In the genomic region with DNA sequence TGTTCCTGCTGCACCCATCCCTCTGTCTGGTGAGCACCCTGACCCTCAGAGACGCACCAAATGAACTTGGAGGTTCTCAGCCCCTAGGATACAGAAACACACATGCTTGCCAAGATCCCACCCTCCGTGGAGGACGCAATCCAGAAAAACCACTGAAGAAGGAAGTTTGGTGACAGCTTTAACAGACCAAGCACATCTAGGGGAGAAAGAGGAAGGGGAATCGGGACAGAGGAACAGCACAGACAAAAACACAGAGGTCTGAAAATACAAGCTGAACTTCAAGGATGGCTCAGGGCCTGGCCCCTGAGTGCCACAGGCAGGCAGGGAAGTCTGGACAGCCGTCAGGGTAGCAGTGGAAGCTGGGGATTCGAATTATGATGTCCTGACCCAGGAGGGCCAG, we compare ENCODE assay signal across 12 mouse cellular contexts. TPM values are rescaled to one million over a fixed set of nuclear protein-coding genes. Genes with fewer than 3 reads are reported as not detected.
DNase-seq lines count a peak whose midpoint lies in the region; ATAC-seq and TF ChIP-seq lines count a peak whose summit lies in the region.
"Had no signal": no experiment of that assay in that cellular context is flagged by ENCODE, and none has a peak within 500 bp of the region (broad histone marks: within the 10 kb centered on the region; RNA-seq: fewer than 3 reads in every experiment).

No protein-coding gene starts in this region.

- no peak for TF ChIP-seq CTCF in heart, adult 2 months (IDR thresholded peaks at IDR 0.05)

- no peak for TF ChIP-seq EP300 in heart, adult 2 months (IDR thresholded peaks at IDR 0.05; ENCODE audit: insufficient read depth, low read depth, low read length)

- no peak for TF ChIP-seq POLR2A in heart, adult 2 months (IDR thresholded peaks at IDR 0.05; ENCODE audit: insufficient read depth, low read depth, low read length)

- DNase-seq in heart, adult 2 months = peak in 1 of 2 experiments; percentile 49
- DNase-seq in heart, postnatal 25 days (ENCODE audit: low spot score) = no peak
- peak; percentile 25 for DNase-seq in thymus, postnatal 4 days
- DNase-seq in thymus, postnatal 0 days (ENCODE audit: low spot score) = no peak
- no peak for DNase-seq in cerebellum, postnatal 14 days
- no peak for DNase-seq in cerebellum, adult 9-10 months
- DNase-seq in spleen, postnatal 4 days (ENCODE audit: low spot score in 2 of 2) = no peak
- DNase-seq: adrenal gland, postnatal 25 days had no signal

- no peaks in the 10 kb centered on the region for H3K36me3 ChIP-seq in heart, adult 2 months (ENCODE audit: control insufficient read depth, insufficient read depth, low read length)
- H3K36me3 ChIP-seq in liver, embryonic 12.5 days = peaks cover 10% of the 10 kb centered on the region; the same call in 1 of the 2 replicates

- 44% methylated on average over 6 of the region's 6 CpGs for WGBS in heart, adult 2 months
- WGBS in liver, embryonic 12.5 days (ENCODE audit: insufficient replicate concordance) = 33% methylated on average over 6 of the region's 6 CpGs

- H3K4me3 ChIP-seq in heart, adult 2 months = peak overlapping the region; percentile 8; the same call in 1 of the 2 replicates
- H3K4me3 ChIP-seq in liver, embryonic 12.5 days = no peak overlapping the region
- H3K4me3 ChIP-seq: erythroblast, embryonic 14.5 days had no signal

- no peaks in the 10 kb centered on the region for H3K79me2 ChIP-seq in heart, adult 2 months (replicated peaks; ENCODE audit: control insufficient read depth, insufficient read depth, low read length)

- H3K4me2 ChIP-seq in liver, embryonic 12.5 days = peak overlapping the region; percentile 51

- no peaks in the 10 kb centered on the region for H3K27me3 ChIP-seq in heart, adult 2 months (ENCODE audit: control insufficient read depth, insufficient read depth, low read length)
- no peaks in the 10 kb centered on the region for H3K27me3 ChIP-seq in liver, embryonic 12.5 days (replicated peaks)

- no peaks in the 10 kb centered on the region for H3K9me3 ChIP-seq in liver, embryonic 12.5 days (replicated peaks)

- H3K9ac ChIP-seq in heart, adult 2 months (ENCODE audit: low read depth, low read length) = no peak overlapping the region; the same call in 1 of the 2 replicates
- H3K9ac ChIP-seq in liver, embryonic 12.5 days = no peak overlapping the region

- intact Hi-C loops in heart, adult 2 months (cut with DNase I) = loop anchor here (10.0 kb wide), 1 partner anchor 887 kb away; a partner anchor contains a TSS
- intact Hi-C loops in heart, postnatal 25 days (cut with DNase I) = no loop called here

- peaks cover 23% of the 10 kb centered on the region for H3K4me1 ChIP-seq in heart, adult 2 months (ENCODE audit: control insufficient read depth, insufficient read depth, low read length)
- H3K4me1 ChIP-seq in liver, embryonic 12.5 days = peaks cover 83% of the 10 kb centered on the region

- peak overlapping the region; percentile 61 for H3K27ac ChIP-seq in heart, adult 2 months
- H3K27ac ChIP-seq in liver, embryonic 12.5 days = peak overlapping the region; percentile 61

- ATAC-seq in liver, embryonic 12.5 days = no peak

RNA-seq across cellular contexts. Expression of a gene that starts 1.5 kb away (rescaled TPM):
- total RNA-seq in heart, adult 2 months (2021) = 1 to 10 TPM; 3.5 to 3.9 TPM
- 3.4 and 4.8 TPM in 2 replicates for polyA plus RNA-seq in heart, adult 2 months (2012; rRNA removed)
- total RNA-seq in heart, postnatal 25 days (2021) = 1 to 10 TPM; 3.5 to 3.7 TPM
- polyA plus RNA-seq in thymus, postnatal 0 days (2015; fragmentation: Nextera tagmentation; extraction: Ambion mirVana) = 20.6 and 25.9 TPM in 2 replicates
- 5.4 and 5.7 TPM in 2 replicates for polyA plus RNA-seq in liver, embryonic 12.5 days (2016; fragmentation: Nextera tagmentation; extraction: Ambion mirVana)

RNA-seq across cellular contexts. Expression of a gene that starts 39.4 kb away (rescaled TPM):
- not detected for total RNA-seq in heart, adult 2 months (2021)
- 0.73 TPM in 1 of 2 replicates, not detected in the other for polyA plus RNA-seq in heart, adult 2 months (2012; rRNA removed)
- total RNA-seq in heart, postnatal 25 days (2021) = under 1 TPM; 0.50 to 0.60 TPM
- polyA plus RNA-seq in thymus, postnatal 0 days (2015; fragmentation: Nextera tagmentation; extraction: Ambion mirVana) = 0.17 and 0.33 TPM in 2 replicates
- not detected in 2 replicates for polyA plus RNA-seq in liver, embryonic 12.5 days (2016; fragmentation: Nextera tagmentation; extraction: Ambion mirVana)
- polyA plus RNA-seq: erythroblast, embryonic 14.5 days; neural tube, embryonic 11.5 days had no signal

RNA-seq across cellular contexts. Expression of a gene that starts 45.7 kb away (rescaled TPM):
- 1 to 10 TPM; 2.7 to 3.6 TPM for total RNA-seq in heart, adult 2 months (2021)
- 0.41 TPM in 1 of 2 replicates, not detected in the other for polyA plus RNA-seq in heart, adult 2 months (2012; rRNA removed)
- total RNA-seq in heart, postnatal 25 days (2021) = 1 to 10 TPM; 1.3 to 1.5 TPM
- polyA plus RNA-seq in thymus, postnatal 0 days (2015; fragmentation: Nextera tagmentation; extraction: Ambion mirVana) = not detected in 2 replicates
- polyA plus RNA-seq in liver, embryonic 12.5 days (2016; fragmentation: Nextera tagmentation; extraction: Ambion mirVana) = not detected in 2 replicates
- polyA plus RNA-seq: erythroblast, embryonic 14.5 days; neural tube, embryonic 11.5 days had no signal

RNA-seq across cellular contexts. Expression of a gene that starts 57.3 kb away (rescaled TPM):
- total RNA-seq in heart, adult 2 months (2021) = under 1 TPM; 0.41 to 0.65 TPM
- 3.0 and 4.2 TPM in 2 replicates for polyA plus RNA-seq in heart, adult 2 months (2012; rRNA removed)
- total RNA-seq in heart, postnatal 25 days (2021) = 1 to 10 TPM in 1 of 2 experiments, under 1 TPM in 1; 0.44 to 1.1 TPM
- 1.9 and 2.7 TPM in 2 replicates for polyA plus RNA-seq in thymus, postnatal 0 days (2015; fragmentation: Nextera tagmentation; extraction: Ambion mirVana)
- polyA plus RNA-seq in liver, embryonic 12.5 days (2016; fragmentation: Nextera tagmentation; extraction: Ambion mirVana) = not detected in 2 replicates
- polyA plus RNA-seq: CD4-positive, CD25-positive, alpha-beta regulatory T cell, adult 4 months; erythroblast, embryonic 14.5 days; neural tube, embryonic 11.5 days had no signal
